Mouse (Mus musculus): ENCODE measurements around the gene Med9.

The Med9 gene

GRCm38 (mm10) chr11:59948401-59948767, 378 bp downstream of the Med9 start:
- DNase-seq: no peak

DNA sequence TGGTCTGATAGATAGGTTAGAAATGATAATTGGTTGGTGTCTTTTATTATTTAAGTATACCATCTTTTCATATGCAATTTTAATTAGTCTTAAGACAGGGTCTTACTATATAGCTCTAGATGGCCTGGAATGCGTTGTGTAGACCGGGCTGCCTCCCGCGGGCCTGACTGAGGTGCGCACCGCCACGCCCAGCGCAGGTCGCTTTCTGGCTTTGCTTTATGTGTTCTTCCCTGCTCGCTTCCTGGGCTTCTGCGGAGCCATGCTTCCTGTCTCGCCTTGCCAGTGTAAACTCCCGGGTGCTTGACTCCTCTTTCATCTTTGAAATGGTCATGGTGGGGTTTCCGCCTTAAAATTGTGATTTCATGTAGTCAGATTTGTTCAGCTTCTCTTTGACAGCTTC, 4.9 kb downstream of the Med9 start:
- DNase-seq: no peak

DNA sequence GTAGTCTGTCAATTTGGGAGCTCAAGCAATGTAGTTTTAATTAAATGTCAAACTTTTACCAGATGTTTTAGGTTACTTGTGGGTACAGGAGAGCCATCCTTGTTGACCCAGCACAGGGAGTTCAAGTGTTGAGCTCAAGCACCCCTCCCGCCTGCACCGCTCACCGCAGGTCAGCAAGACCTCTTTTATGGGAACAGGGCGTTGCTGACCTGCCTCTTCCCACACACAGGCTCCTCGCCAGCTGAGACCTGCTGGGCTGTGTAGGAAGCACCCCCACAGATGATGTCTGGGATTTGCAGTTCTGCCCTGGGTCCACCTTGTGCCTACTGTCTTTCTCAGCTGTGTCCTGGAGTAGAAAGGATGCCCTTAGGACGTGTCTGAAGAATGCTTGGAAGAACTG, 8.7 kb downstream of the Med9 start:
- no peak for DNase-seq

- DNase-seq: no peak
Measured at GRCm38 (mm10) chr11:59959453-59959852, 11.4 kb downstream of the Med9 start.

DNA sequence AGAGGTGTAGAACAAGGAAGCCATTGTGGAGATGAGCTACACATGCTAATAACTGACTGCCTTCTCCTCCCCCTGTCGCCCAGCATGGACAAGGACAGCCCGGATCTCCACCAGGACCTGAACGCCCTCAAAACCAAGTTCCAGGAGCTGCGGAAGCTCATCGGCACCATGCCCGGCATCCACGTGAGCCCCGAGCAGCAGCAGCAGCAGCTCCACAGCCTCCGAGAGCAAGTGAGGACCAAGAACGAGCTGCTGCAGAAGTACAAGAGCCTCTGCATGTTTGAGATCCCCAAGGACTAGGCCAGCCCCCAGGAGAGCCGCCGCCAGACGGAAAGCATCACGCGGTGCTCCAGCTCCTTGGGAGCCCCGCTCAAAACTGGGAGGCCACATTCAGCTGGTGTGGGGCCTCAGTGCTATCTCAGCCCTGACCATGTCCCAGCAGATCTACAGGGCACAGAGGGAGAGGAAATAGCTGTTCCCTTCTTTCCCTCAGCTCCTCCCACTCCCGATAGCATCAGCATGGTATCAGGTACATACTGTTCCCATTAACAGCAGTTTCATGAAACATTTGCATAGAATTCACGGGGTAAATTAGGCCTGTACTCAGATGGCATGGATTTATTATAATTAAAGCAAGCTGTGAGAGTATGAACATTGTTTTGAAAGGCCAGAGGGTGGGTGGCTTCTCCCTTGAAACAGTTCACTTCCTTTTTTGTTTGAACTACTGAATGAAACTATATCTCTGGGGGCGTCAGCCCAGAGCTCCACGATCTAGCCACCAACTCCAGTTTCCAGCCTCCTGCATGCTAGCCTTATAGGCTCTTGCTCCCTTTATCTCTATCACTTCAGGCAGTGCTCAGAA, 12.7 kb downstream of the Med9 start:
- DNase-seq: no peak

GRCm38 (mm10) chr11:59961338-59961875, 13.4 kb downstream of the Med9 start:
- DNase-seq: no peak

DNA sequence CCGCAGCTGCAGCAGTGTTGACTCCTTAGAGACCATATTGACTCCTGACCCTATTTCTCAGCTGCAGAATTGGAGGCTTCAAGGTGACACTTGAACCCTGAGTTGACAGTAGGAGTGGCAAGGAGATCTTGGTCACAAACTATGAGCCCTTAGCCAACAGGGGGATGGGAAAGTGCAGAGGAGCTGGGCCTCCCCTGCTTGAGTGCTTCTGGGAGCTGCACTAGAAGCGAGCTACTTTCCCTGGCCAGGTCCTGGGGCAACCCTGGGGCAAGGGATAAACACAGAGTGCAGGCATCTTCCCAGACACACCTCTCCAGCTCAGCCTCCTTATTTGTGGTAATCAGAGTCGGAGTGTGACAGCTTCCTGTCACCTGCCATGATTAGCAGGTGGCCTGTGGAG, 14.6 kb downstream of the Med9 start:
- no peak for DNase-seq

GRCm38 (mm10) chr11:59963364-59964162, 15.6 kb downstream of the Med9 start:
- DNase-seq: peak; percentile 19 to 22

GRCm38 (mm10) chr11:59964163-59964758, 16.3 kb downstream of the Med9 start:
- DNase-seq: peak; percentile 36 to 43

- peak; percentile 79 to 80 for DNase-seq
Measured at GRCm38 (mm10) chr11:59964818-59965217, 16.8 kb downstream of the Med9 start, which contains the start of gene Rasd1. Gene Rasd1, minus strand, starts transcription at chr11:59964944.

- DNase-seq: peak; percentile 76 to 79
Measured at GRCm38 (mm10) chr11:59965227-59966101, 17.5 kb downstream of the Med9 start.

GRCm38 (mm10) chr11:59966102-59966483, 18.1 kb downstream of the Med9 start:
- no peak for DNase-seq

DNA sequence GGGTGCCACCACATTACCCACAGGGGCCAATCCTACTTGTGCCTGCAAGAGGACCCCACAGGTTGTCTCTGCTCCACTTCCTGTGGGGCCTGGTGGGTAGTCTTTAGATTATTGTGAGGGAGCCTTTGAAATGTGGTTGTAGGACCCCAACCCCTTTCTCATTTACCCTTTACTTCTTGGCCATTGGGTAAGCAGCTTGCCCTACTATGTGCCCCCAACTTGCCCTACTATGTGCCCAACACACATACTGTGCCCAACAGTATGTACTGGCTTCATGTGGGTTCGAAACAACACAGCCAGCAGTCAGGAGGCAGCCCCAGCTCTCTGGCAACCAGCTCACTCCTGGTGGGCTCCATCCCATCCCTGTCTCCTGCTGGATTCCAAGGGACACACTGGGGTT, 19.8 kb downstream of the Med9 start:
- no peak for DNase-seq

DNA sequence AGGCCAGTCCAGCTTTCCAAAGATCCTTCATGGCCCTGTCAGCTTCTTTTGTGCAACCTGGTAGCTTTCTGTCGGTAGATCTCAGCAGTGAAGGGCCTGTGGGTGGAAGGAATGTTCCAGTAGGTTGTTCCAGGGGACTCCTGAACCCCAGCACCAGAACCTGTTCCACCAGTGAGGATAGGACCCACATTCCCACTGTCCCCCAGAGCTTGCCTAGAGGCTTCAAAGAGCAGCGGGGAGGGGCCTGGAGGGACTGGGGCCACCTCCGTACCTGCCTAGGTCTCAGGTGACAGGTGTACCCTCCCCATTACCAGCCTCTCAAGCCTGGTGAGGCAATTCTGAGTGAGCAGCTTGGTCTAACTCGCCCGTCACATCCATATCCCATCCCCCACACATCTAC, 22.8 kb downstream of the Med9 start:
- DNase-seq: no peak

GRCm38 (mm10) chr11:59971691-59972090, 23.7 kb downstream of the Med9 start:
- no peak for DNase-seq

- DNase-seq: no peak
Measured at GRCm38 (mm10) chr11:59973389-59973788, 25.4 kb downstream of the Med9 start.

DNA sequence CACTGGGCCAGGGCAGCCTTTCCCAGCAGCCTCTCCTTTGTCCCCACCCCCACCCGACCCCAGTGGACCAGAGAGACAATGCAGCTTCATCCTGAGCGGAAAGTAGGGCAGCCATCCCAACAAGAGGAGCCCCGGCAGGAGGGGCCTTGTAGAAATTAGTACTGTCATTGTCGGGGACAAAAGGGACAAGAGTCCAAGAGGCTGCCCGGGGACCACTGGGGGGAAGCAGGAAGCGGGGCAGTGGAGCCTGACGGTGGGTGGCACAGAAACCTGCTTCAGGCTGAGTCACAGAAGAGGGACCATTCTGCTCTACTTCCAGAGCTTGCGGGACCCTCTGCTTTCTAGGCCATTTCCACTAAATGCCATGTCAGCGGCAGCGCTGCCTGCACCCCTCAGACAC, 27.2 kb downstream of the Med9 start:
- no peak for DNase-seq

DNA sequence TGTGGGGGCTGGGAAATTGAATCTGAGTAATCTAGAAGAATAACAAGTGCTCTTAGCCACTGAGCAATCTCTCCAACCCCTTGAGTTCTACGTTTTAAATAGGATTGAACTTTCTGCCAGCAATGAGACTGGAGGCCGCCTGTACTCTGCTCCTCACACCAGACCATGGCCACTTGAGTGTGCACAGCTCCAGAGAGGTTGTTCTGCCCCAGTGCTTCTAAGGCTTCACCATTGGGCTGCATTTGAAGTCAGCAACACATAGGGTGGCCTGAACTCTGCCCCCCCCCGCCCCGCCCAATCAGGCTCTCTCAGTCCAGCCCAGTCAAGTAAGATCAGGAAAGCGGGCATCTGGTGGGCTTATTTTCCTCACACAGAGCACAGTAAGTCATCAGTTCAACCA, 29.8 kb downstream of the Med9 start:
- DNase-seq: no peak

- no peak for DNase-seq
Measured at GRCm38 (mm10) chr11:59989406-59989805, 41.4 kb downstream of the Med9 start.

DNA sequence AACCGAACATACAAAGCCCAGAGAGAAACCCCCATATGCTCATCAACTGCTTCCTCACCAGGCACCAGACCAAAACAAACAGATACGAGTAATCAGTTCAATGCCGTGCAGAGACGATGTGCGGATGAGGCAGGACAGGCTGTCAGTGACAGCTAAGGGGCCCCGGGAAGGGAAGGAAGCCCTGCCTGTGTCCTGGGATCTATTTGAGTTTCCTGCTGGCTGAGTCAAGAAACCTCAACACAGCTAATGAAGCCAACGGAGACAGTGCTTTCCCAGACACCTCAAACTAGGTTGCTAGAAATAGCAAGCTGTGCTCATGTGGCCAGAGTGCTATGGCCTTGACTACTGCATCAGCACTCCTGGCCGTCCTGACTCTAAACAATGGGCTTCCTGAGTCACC, 43.4 kb downstream of the Med9 start:
- DNase-seq: no peak

GRCm38 (mm10) chr11:59994318-59994717, 46.3 kb downstream of the Med9 start:
- no peak for DNase-seq

GRCm38 (mm10) chr11:60001231-60001980, 53.4 kb downstream of the Med9 start:
- no peak for DNase-seq

Measured in B cell, adult 2 months (primary cell).